Mouse (Mus musculus): ENCODE measurements around the gene Vwc2. TPM values are rescaled to one million over a fixed set of nuclear protein-coding genes. Genes with fewer than 3 reads are reported as not detected.

Gene Vwc2
- total RNA-seq, 2 experiments from 2014 or later, result 0.31 TPM; not detected in 1

DNA sequence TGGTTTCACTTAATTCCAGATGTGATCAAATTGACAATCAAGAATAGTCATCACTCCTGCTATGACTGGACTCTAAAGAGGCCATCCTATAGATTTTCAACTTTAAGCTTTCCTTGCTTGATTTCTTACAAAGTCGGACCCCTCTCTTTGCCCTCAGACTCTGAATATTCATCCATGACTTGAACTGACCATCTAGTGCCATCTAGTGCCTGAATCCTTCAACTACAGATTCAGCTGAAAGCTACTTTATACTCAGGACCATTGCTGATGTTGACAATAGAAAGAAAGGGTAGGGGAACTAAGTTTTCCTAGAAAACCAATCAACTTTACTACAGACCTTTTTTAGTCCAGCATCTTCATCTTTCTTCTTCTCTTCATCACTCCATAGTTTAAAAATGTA, 109.1 kb downstream of the Vwc2 start:
- DNase-seq, result no peak
- intact Hi-C loops (cut with DNase I), result no loop called here

DNA sequence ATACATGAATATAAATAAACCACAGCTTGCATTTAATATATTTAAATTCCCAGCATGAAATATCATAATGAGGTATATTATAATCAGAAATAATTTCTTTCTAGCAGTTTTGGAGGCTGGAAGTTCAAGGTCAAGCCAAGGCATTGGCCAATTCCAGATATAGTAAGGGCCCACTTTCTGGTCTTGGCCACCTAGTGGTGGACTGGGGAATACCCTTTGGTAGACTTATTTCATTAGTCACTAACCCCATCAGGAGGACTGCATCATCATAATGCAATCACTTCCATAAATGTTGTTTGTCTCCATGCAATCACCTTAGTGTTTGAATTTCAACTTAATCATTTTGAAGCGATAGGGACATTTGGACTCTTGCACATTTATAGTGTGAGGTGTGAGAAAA, 125.3 kb downstream of the Vwc2 start:
- no peak for DNase-seq
- intact Hi-C loops (cut with DNase I), result no loop called here

DNA sequence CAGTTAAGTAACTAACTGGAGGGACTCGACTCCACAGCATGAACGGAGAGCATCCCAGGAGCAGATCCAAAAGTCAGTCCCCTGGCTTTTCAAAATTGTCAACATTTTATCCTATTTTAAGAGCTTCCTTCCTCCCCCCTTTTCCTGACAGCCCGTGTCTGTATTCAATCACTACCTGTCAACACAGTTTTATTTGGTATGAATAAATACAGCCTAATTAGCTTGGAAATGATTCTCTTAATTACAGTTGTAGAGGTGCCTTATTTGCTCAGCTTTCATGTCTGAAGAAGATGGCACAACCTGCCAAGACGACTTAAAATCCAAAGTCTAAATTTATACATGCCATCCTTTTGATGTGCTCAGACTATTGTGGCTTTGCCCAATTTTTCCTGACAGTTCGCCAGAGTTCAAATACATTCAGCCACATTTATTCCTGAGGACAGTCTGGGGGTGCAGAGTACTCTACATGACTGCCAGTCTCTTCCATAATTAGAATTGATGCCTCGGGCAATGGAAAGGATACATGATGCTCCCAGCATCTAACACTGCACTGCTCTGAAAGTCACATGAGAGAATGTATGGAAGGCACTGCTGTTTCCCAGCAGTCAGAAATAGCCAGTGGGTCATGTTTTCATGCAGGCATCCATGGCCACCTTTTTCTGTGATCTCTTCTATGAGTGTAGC, 128.8 kb downstream of the Vwc2 start:
- DNase-seq, result no peak
- intact Hi-C loops (cut with DNase I), result no loop called here

DNA sequence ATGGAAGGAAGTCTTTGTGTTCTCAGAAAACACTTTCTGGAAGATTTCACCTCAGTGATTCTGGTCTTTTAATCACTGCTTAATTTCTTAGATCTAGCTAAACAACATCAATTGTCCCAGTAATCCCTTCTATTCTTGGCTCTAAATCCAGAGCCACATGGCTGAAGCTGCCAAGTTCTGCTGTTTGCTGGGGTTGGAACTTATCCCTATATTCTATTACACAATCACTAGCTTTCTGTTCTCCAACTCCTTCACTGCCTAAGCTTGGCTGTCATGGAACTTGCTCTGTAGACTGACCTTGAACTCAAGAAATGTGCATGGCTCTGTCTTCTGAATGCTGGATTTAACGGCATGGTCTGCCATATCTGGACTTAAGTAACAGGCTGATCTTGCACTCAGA, 143.3 kb downstream of the Vwc2 start:
- intact Hi-C loops (cut with DNase I), result no loop called here
- no peak for DNase-seq

DNA sequence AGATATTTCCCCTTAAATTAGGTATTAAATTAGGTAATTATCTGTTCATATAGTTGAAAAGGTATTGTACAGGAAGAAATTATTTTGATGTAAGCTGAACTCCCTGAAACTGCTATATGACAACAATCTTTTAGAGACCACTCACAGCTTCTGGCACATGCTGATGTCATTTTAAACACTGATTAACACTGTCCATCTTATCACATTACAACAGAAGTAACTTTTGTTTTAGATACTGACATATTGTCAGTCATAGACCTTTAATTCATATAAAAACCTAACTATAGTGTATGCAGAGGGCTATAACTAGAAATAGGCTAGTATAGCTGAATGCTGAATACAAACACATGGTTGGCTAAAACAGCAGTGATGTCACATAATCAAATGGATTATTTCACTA, 166.1 kb downstream of the Vwc2 start:
- no peak for DNase-seq
- intact Hi-C loops (cut with DNase I), result no loop called here

DNA sequence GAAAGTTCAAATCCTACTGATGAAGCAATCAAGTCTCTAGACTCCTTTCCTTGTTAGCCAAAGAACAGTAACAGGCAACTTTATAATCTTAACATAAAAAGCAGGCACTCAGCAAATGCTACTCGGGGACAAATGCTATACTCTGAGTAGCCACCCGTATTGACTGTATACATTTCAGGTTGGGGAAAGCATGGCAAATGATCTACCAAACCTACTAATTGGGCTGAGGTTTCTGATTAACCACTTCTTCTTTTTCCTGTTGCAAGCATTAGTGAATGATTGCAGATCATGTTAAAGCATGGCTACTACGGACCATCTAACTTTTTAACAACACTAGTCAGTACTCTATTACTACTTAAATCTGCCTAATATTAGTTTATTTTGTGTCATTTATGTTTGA, 169.5 kb downstream of the Vwc2 start:
- no peak for DNase-seq
- intact Hi-C loops (cut with DNase I), result no loop called here
